Mouse (Mus musculus): ENCODE data around the gene Crnkl1.
"Not testable (repeated sequence)": the region's sequence is repeated elsewhere in the genome, so short reads cannot be mapped to it uniquely, and the experiment has no call there.

DNA sequence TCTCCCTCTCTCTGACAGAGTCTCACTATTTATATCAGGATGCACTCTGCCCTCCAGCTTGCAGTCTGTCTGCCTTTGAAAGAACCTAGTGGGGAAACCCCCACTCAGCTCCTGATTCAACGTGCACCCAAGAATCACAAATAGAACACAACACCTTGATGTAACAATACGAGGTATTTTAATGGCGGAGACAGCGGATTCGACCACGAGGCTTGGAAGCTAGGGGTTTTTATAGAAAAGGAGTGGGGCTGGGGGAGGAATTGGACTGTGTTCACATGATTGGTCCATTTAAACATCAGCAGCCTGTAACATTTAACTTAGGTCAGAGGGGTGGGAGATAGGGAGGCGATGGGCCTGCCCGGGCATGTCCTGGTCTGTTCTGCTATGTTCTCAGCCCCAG is 34.5 kb downstream of the Crnkl1 start:
- not testable (repeated sequence) for TF ChIP-seq CTCF (IDR thresholded peaks at IDR 0.05; ENCODE audit: control insufficient read depth, insufficient read depth, low read length); POLR2A (IDR thresholded peaks at IDR 0.05; ENCODE audit: borderline replicate concordance, control insufficient read depth, low read depth, low read length)
